10 mouse cellular contexts compared by ENCODE assay signal in genomic region chr6:127855711-127856295, GRCm38 (mm10). TPM values are rescaled to one million over a fixed set of nuclear protein-coding genes. Genes with fewer than 3 reads are reported as not detected.
DNase-seq lines count a peak whose midpoint lies in the region; ATAC-seq and TF ChIP-seq lines count a peak whose summit lies in the region.
"Had no signal": no experiment of that assay in that cellular context is flagged by ENCODE, and none has a peak within 500 bp of the region (broad histone marks: within the 10 kb centered on the region; RNA-seq: fewer than 3 reads in every experiment).

No protein-coding gene starts in this region.

- peak; percentile 11 for DNase-seq in layer of hippocampus, adult 9-11 months
- DNase-seq in layer of hippocampus, adult 2 months (ENCODE audit: low spot score in 2 of 2), result no peak
- peak; percentile 65 for DNase-seq in limb, embryonic 11.5 days (ENCODE audit: low spot score)
- peak; percentile 56 for DNase-seq in retina, adult 2 months (ENCODE audit: low read depth, low spot score)
- no peak for DNase-seq in liver, postnatal 0 days
- no peak for DNase-seq in urinary bladder, adult 18-20 months (ENCODE audit: low spot score in 2 of 2)
- no peak for DNase-seq in heart, postnatal 25 days (ENCODE audit: low spot score)
- DNase-seq: right cerebral cortex, postnatal 25 days had no signal

- no peak for TF ChIP-seq CTCF in layer of hippocampus, adult 2 months (conservative IDR thresholded peaks at IDR 0.05)
- TF ChIP-seq CTCF in liver, postnatal 0 days (IDR thresholded peaks at IDR 0.05; ENCODE audit: low read depth), result no peak

- no peaks in the 10 kb centered on the region for H3K36me3 ChIP-seq in forebrain, embryonic 12.5 days (replicated peaks)
- no peaks in the 10 kb centered on the region for H3K36me3 ChIP-seq in limb, embryonic 11.5 days (ENCODE audit: control insufficient read depth, insufficient read depth, low read length)
- H3K36me3 ChIP-seq in liver, postnatal 0 days (replicated peaks; ENCODE audit: insufficient read depth, low read length), result no peaks in the 10 kb centered on the region

- H3K27ac ChIP-seq in layer of hippocampus, adult 2 months, result no peak overlapping the region
- peak overlapping the region; percentile 62 for H3K27ac ChIP-seq in forebrain, embryonic 12.5 days
- peak overlapping the region; percentile 68 for H3K27ac ChIP-seq in limb, embryonic 11.5 days (replicated peaks; ENCODE audit: low read depth, low read length)
- no peak overlapping the region for H3K27ac ChIP-seq in liver, postnatal 0 days (ENCODE audit: low read depth)

- ATAC-seq in forebrain, embryonic 12.5 days (ENCODE audit: low FRiP score), result peak; percentile 64; the same call in 1 of the 2 replicates
- ATAC-seq in limb, embryonic 11.5 days (ENCODE audit: insufficient number of reproducible peaks, low FRiP score, low TSS enrichment, low read depth), result peak; percentile 83; the same call in 1 of the 2 replicates
- ATAC-seq in liver, postnatal 0 days, result no peak

- no peak overlapping the region for H3K4me3 ChIP-seq in layer of hippocampus, adult 2 months
- no peak overlapping the region for H3K4me3 ChIP-seq in forebrain, embryonic 12.5 days (replicated peaks)
- H3K4me3 ChIP-seq in limb, embryonic 11.5 days (ENCODE audit: low read depth, low read length), result no peak overlapping the region
- no peak overlapping the region for H3K4me3 ChIP-seq in liver, postnatal 0 days (ENCODE audit: low read depth, low read length)
- H3K4me3 ChIP-seq: erythroblast, embryonic 14.5 days had no signal

- no peak for TF ChIP-seq EP300 in liver, postnatal 0 days (IDR thresholded peaks at IDR 0.05; ENCODE audit: low read depth)

- no peaks in the 10 kb centered on the region for H3K27me3 ChIP-seq in forebrain, embryonic 12.5 days
- H3K27me3 ChIP-seq in limb, embryonic 11.5 days (ENCODE audit: control insufficient read depth, insufficient read depth, low read length), result no peaks in the 10 kb centered on the region
- no peaks in the 10 kb centered on the region for H3K27me3 ChIP-seq in liver, postnatal 0 days (ENCODE audit: insufficient read depth, low read length)

- intact Hi-C loops in heart, postnatal 25 days (cut with DNase I), result no loop called here

- H3K4me1 ChIP-seq in forebrain, embryonic 12.5 days, result peaks cover 31% of the 10 kb centered on the region
- H3K4me1 ChIP-seq in limb, embryonic 11.5 days (ENCODE audit: control insufficient read depth, insufficient read depth, low read length), result peaks cover 28% of the 10 kb centered on the region
- H3K4me1 ChIP-seq in liver, postnatal 0 days (ENCODE audit: insufficient read depth), result no peaks in the 10 kb centered on the region

- 28% methylated on average over 9 of the region's 9 CpGs for WGBS in forebrain, embryonic 12.5 days
- WGBS in limb, embryonic 11.5 days, result 27% methylated on average over 9 of the region's 9 CpGs
- 61% methylated on average over 9 of the region's 9 CpGs for WGBS in liver, postnatal 0 days (ENCODE audit: insufficient replicate concordance)

- no peak overlapping the region for H3K4me2 ChIP-seq in forebrain, embryonic 12.5 days
- H3K4me2 ChIP-seq in limb, embryonic 11.5 days (ENCODE audit: low read depth, severe bottlenecking), result no peak overlapping the region
- H3K4me2 ChIP-seq in liver, postnatal 0 days (ENCODE audit: low read depth, low read length), result no peak overlapping the region

- H3K9ac ChIP-seq in forebrain, embryonic 12.5 days, result no peak overlapping the region
- H3K9ac ChIP-seq in limb, embryonic 11.5 days (ENCODE audit: low read length), result no peak overlapping the region
- no peak overlapping the region for H3K9ac ChIP-seq in liver, postnatal 0 days (replicated peaks)

- no peaks in the 10 kb centered on the region for H3K9me3 ChIP-seq in forebrain, embryonic 12.5 days
- H3K9me3 ChIP-seq in limb, embryonic 11.5 days (ENCODE audit: control insufficient read depth, low read length), result no peaks in the 10 kb centered on the region
- H3K9me3 ChIP-seq in liver, postnatal 0 days (ENCODE audit: low read length), result no peaks in the 10 kb centered on the region

RNA-seq across cellular contexts. Expression of gene Tspan11, which starts 31.6 kb away (rescaled TPM):
- total RNA-seq in layer of hippocampus, adult 2 months (2021), result 1 to 10 TPM; 1.7 to 3.2 TPM
- polyA plus RNA-seq in forebrain, embryonic 12.5 days (2016; fragmentation: Nextera tagmentation; extraction: Ambion mirVana), result 11.9 and 13.0 TPM in 2 replicates
- polyA plus RNA-seq in limb, embryonic 11.5 days (2014; fragmentation: Nextera tagmentation; extraction: Ambion mirVana), result 13.6 and 13.7 TPM in 2 replicates
- polyA plus RNA-seq in liver, postnatal 0 days (2015; fragmentation: Nextera tagmentation; extraction: Ambion mirVana), result 0.25 and 0.38 TPM in 2 replicates
- total RNA-seq in heart, postnatal 25 days (2021), result 1 to 10 TPM; 1.1 to 2.3 TPM
- polyA plus RNA-seq: erythroblast, embryonic 14.5 days had no signal

Comparison
In these comparisons a context has a peak if more than half of its experiments do, and no peak if none do; other contexts are left out.
1. DNase-seq: peak in layer of hippocampus, adult 9-11 months (single experiment), limb, embryonic 11.5 days (single experiment) and retina, adult 2 months (single experiment); none in layer of hippocampus, adult 2 months (0 of 2), liver, postnatal 0 days (single experiment), urinary bladder, adult 18-20 months (0 of 2) and heart, postnatal 25 days (single experiment).
2. H3K27ac ChIP-seq: peak in forebrain, embryonic 12.5 days (single experiment) and limb, embryonic 11.5 days (single experiment); none in layer of hippocampus, adult 2 months (single experiment) and liver, postnatal 0 days (single experiment).